Mouse (Mus musculus) midbrain, embryonic 15.5 days (tissue): ENCODE measurements around the gene Eme1. TPM values are rescaled to one million over a fixed set of nuclear protein-coding genes. Genes with fewer than 3 reads are reported as not detected.

Experiments used
- ATAC-seq: fragments of 200-750 bp; cut with Nextera tagmentation; replicated peaks from 2 replicates; pipeline ENCODE4 v1.8.0; 2017; ENCODE audit warnings: moderate TSS enrichment
- H3K27ac ChIP-seq: fragments of 300-500 bp; sonication (generic); 2 replicates; pipeline ENCODE4 v1.5.1; 2015; ENCODE audit warnings: mild to moderate bottlenecking, inconsistent platforms
- H3K27me3 ChIP-seq: fragments of 300-500 bp; sonication (generic); replicated peaks from 2 replicates; pipeline ENCODE4 v1.6.1; 2015; ENCODE audit warnings: inconsistent platforms
- H3K36me3 ChIP-seq: fragments of 300-500 bp; sonication (generic); replicated peaks from 2 replicates; pipeline ENCODE4 v1.6.1; 2015; ENCODE audit warnings: inconsistent platforms
- H3K4me1 ChIP-seq: fragments of 300-500 bp; sonication (generic); 2 replicates; pipeline ENCODE4 v1.6.1; 2015; ENCODE audit warnings: inconsistent platforms
- H3K4me2 ChIP-seq: fragments of 300-500 bp; sonication (generic); 2 replicates; pipeline ENCODE4 v1.6.1; 2015; ENCODE audit warnings: inconsistent platforms, mild to moderate bottlenecking, moderate library complexity
- H3K4me3 ChIP-seq: fragments of 300-500 bp; sonication (generic); 2 replicates; pipeline ENCODE4 v1.5.1; 2015; ENCODE audit warnings: mild to moderate bottlenecking, inconsistent platforms
- H3K9ac ChIP-seq: fragments of 300-500 bp; sonication (generic); 2 replicates; pipeline ENCODE4 v1.6.1; 2015; ENCODE audit warnings: mild to moderate bottlenecking, inconsistent platforms
- H3K9me3 ChIP-seq: fragments of 300-500 bp; sonication (generic); 2 replicates; pipeline ENCODE4 v1.6.1; 2016; ENCODE audit warnings: inconsistent platforms
- WGBS: fragments of 180-500 bp; shearing (Covaris S2); methylation state at CpG from one replicate; pipeline ENCODE4 v1.1.7; 2015; ENCODE audit warnings: mixed read lengths; 5-methylcytosine and 5-hydroxymethylcytosine counted together
- polyA plus RNA-seq: library from polyadenylated mRNA; unstranded; fragments of >200 nt; fragmentation: Nextera tagmentation; extraction: Ambion mirVana; gene quantifications from 2 replicates; pipeline ENCODE4 v1.2.1, GENCODE M21; 2015

Gene Eme1
- polyA plus RNA-seq, 1 experiment from 2014 or later: 3.1 TPM

GRCm38 (mm10) chr11:94610744-94611740, 42.7 kb downstream of the Eme1 start:
- no peak for ATAC-seq
- Histone ChIP-seq H3K36me3 (no peaks in the 10 kb centered on the region), H3K27ac (no peak overlapping the region), H3K4me2 (no peak overlapping the region), H3K4me3 (no peak overlapping the region), H3K27me3 (no peaks in the 10 kb centered on the region; the same call in 1 of the 2 replicates), H3K9ac (no peak overlapping the region), H3K4me1 (no peaks in the 10 kb centered on the region), H3K9me3 (no peaks in the 10 kb centered on the region)
- 75% methylated on average over 4 of the region's 4 CpGs for WGBS

- H3K9me3 ChIP-seq: no peaks in the 10 kb centered on the region
- ATAC-seq: no peak
- peak overlapping the region; percentile 77; the same call in 1 of the 2 replicates for H3K4me2 ChIP-seq
- no peak overlapping the region for H3K9ac ChIP-seq
- WGBS: 69% methylated on average over 11 of the region's 11 CpGs
- H3K4me3 ChIP-seq: no peak overlapping the region
- H3K27ac ChIP-seq: no peak overlapping the region
- H3K27me3 ChIP-seq: peaks cover 11% of the 10 kb centered on the region; the same call in 1 of the 2 replicates
- no peaks in the 10 kb centered on the region for H3K36me3 ChIP-seq
- H3K4me1 ChIP-seq: peaks cover 10% of the 10 kb centered on the region
These were observed 51.3 kb downstream of the Eme1 start for GRCm38 (mm10) chr11:94602356-94602955.

GRCm38 (mm10) chr11:94601321-94602281, 52.2 kb downstream of the Eme1 start, which contains the start of gene Acsf2:
Gene Acsf2, minus strand, starts transcription at chr11:94601871.
- no peaks in the 10 kb centered on the region for H3K9me3 ChIP-seq
- ATAC-seq: peak; percentile 74
- peak within 1 kb of the TSS; percentile 77 for H3K4me2 ChIP-seq
- H3K27ac ChIP-seq: no peak within 1 kb of the TSS
- H3K27me3 ChIP-seq: peaks cover 11% of the 10 kb centered on the region; the same call in 1 of the 2 replicates
- 1% methylated on average over 44 of the region's 52 CpGs for WGBS
- H3K4me1 ChIP-seq: peaks cover 10% of the 10 kb centered on the region
- peak within 1 kb of the TSS; percentile 38 for H3K9ac ChIP-seq
- H3K36me3 ChIP-seq: no peaks in the 10 kb centered on the region
- H3K4me3 ChIP-seq: peak within 1 kb of the TSS; percentile 39

DNA sequence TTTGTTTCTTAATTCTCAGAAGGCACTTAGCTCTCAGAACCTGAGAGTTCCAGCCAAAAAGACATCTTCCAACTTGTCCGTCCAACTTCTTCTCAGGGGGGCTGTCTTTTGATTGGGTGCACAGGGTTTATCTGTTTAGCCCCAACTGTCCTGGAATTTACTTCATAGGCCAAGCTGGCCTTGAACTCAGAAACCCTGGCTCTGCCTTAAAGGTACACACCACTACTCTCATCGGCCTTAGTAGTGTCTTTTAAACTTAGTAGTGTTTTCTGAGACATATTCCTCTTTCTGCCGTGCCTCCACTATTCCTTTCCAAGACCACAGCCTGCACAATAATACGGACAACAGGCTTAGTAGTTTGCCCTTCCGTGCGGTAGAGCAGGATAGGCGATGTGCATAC, 53.3 kb downstream of the Eme1 start:
- no peaks in the 10 kb centered on the region for H3K36me3 ChIP-seq
- WGBS: 92% methylated on average over 7 of the region's 7 CpGs
- H3K27ac ChIP-seq: no peak overlapping the region
- no peak overlapping the region for H3K4me2 ChIP-seq
- peaks cover 11% of the 10 kb centered on the region; the same call in 1 of the 2 replicates for H3K27me3 ChIP-seq
- no peak overlapping the region for H3K4me3 ChIP-seq
- no peaks in the 10 kb centered on the region for H3K9me3 ChIP-seq
- no peak for ATAC-seq
- H3K4me1 ChIP-seq: peaks cover 10% of the 10 kb centered on the region
- H3K9ac ChIP-seq: no peak overlapping the region

GRCm38 (mm10) chr11:94598437-94599120, 55.2 kb downstream of the Eme1 start:
- H3K4me1 ChIP-seq: peaks cover 10% of the 10 kb centered on the region
- H3K36me3 ChIP-seq: no peaks in the 10 kb centered on the region
- no peak overlapping the region for H3K9ac ChIP-seq
- no peaks in the 10 kb centered on the region for H3K9me3 ChIP-seq
- 78% methylated on average over 6 of the region's 6 CpGs for WGBS
- H3K27ac ChIP-seq: no peak overlapping the region
- H3K4me3 ChIP-seq: no peak overlapping the region
- no peak overlapping the region for H3K4me2 ChIP-seq
- H3K27me3 ChIP-seq: peaks cover 11% of the 10 kb centered on the region; the same call in 1 of the 2 replicates
- ATAC-seq: no peak

GRCm38 (mm10) chr11:94597319-94597718, 56.4 kb downstream of the Eme1 start:
- no peak overlapping the region for H3K27ac ChIP-seq
- WGBS: 82% methylated on average over 4 of the region's 4 CpGs
- H3K27me3 ChIP-seq: peaks cover 11% of the 10 kb centered on the region; the same call in 1 of the 2 replicates
- no peak overlapping the region for H3K4me2 ChIP-seq
- no peaks in the 10 kb centered on the region for H3K36me3 ChIP-seq
- H3K4me3 ChIP-seq: no peak overlapping the region
- no peak for ATAC-seq
- H3K4me1 ChIP-seq: peaks cover 10% of the 10 kb centered on the region
- no peaks in the 10 kb centered on the region for H3K9me3 ChIP-seq
- H3K9ac ChIP-seq: no peak overlapping the region

- Histone ChIP-seq H3K9ac (no peak overlapping the region), H3K4me3 (no peak overlapping the region), H3K27me3 (peaks cover 8% of the 10 kb centered on the region; the same call in 1 of the 2 replicates), H3K27ac (no peak overlapping the region), H3K36me3 (no peaks in the 10 kb centered on the region), H3K9me3 (no peaks in the 10 kb centered on the region), H3K4me1 (peaks cover 2% of the 10 kb centered on the region; the same call in 1 of the 2 replicates), H3K4me2 (no peak overlapping the region)
- 68% methylated on average over 7 of the region's 7 CpGs for WGBS
- ATAC-seq: no peak
These were observed 57.4 kb downstream of the Eme1 start for GRCm38 (mm10) chr11:94596311-94596852.

Other genes with a start within 250 kb of the Eme1 start
- gene Cacna1g, start 179.8 kb downstream of the Eme1 start, polyA plus RNA-seq: 17.7 and 20.7 TPM in 2 replicates
- 0.48 and 0.69 TPM in 2 replicates for gene Spata20, start 167.8 kb downstream of the Eme1 start, polyA plus RNA-seq
- gene Epn3, start 154.0 kb downstream of the Eme1 start, polyA plus RNA-seq: 0.72 and 1.2 TPM in 2 replicates
- 4.1 and 4.5 TPM in 2 replicates for gene Mycbpap, start 132.2 kb downstream of the Eme1 start, polyA plus RNA-seq
- gene Rsad1, start 104.7 kb downstream of the Eme1 start, polyA plus RNA-seq: 9.1 and 9.7 TPM in 2 replicates
- 0.33 and 0.61 TPM in 2 replicates for gene Chad, start 88.9 kb downstream of the Eme1 start, polyA plus RNA-seq
- gene Acsf2, start 52.1 kb downstream of the Eme1 start, polyA plus RNA-seq: 1.6 and 1.7 TPM in 2 replicates
- gene Lrrc59, start 24.2 kb downstream of the Eme1 start, polyA plus RNA-seq: 165 and 166 TPM in 2 replicates
- 133 and 138 TPM in 2 replicates for gene Mrpl27, start 197 bp downstream of the Eme1 start, polyA plus RNA-seq
- gene Xylt2, start 23.6 kb upstream of the Eme1 start, polyA plus RNA-seq: 12.8 and 14.5 TPM in 2 replicates
- gene Gm11541, start 50.5 kb upstream of the Eme1 start, polyA plus RNA-seq: not detected in 2 replicates
- 0.14 TPM in 1 of 2 replicates, not detected in the other for gene Cdc34b, start 87.8 kb upstream of the Eme1 start, polyA plus RNA-seq
- gene Tmem92, start 128.7 kb upstream of the Eme1 start, polyA plus RNA-seq: not detected in 2 replicates